Mouse (Mus musculus) kidney, postnatal 36 days (tissue): Measurements from ENCODE around the gene Col25a1.

Experiments
- DNase-seq, 2 experiments: peaks; one replicate each; pipeline ENCODE4 v3.0.0; 2021 to 2022; ENCODE audit warnings: mixed read lengths in 2 of 2

Gene Col25a1

GRCm38 (mm10) chr3:130327039-130328015 is 196.0 kb downstream of the Col25a1 start:
- no peak for DNase-seq

- DNase-seq = no peak
Measured at GRCm38 (mm10) chr3:130328909-130329308, 197.6 kb downstream of the Col25a1 start.

- no peak for DNase-seq
Measured at GRCm38 (mm10) chr3:130329833-130330555, 198.7 kb downstream of the Col25a1 start.

GRCm38 (mm10) chr3:130330556-130330950 is 199.3 kb downstream of the Col25a1 start:
- no peak for DNase-seq

- DNase-seq = no peak
Measured at GRCm38 (mm10) chr3:130332347-130332913, 201.1 kb downstream of the Col25a1 start.

- DNase-seq = peak in 1 of 2 experiments; percentile 4
Measured at GRCm38 (mm10) chr3:130337857-130338256, 206.6 kb downstream of the Col25a1 start.

GRCm38 (mm10) chr3:130338371-130338770 is 207.1 kb downstream of the Col25a1 start:
- DNase-seq = no peak

- no peak for DNase-seq
Measured at GRCm38 (mm10) chr3:130350161-130350560, 218.9 kb downstream of the Col25a1 start.

- DNase-seq = no peak
Measured at GRCm38 (mm10) chr3:130354399-130355039, 223.2 kb downstream of the Col25a1 start.

- DNase-seq = no peak
Measured at GRCm38 (mm10) chr3:130356575-130357173, 225.4 kb downstream of the Col25a1 start.

GRCm38 (mm10) chr3:130360813-130361212 is 229.5 kb downstream of the Col25a1 start:
- DNase-seq = no peak

- no peak for DNase-seq
Measured at GRCm38 (mm10) chr3:130361922-130362321, 230.6 kb downstream of the Col25a1 start.

GRCm38 (mm10) chr3:130362797-130363367 is 231.6 kb downstream of the Col25a1 start:
- DNase-seq = no peak

- no peak for DNase-seq
Measured at GRCm38 (mm10) chr3:130366917-130367610, 235.8 kb downstream of the Col25a1 start.

GRCm38 (mm10) chr3:130368352-130368751 is 237.1 kb downstream of the Col25a1 start:
- DNase-seq = no peak

- no peak for DNase-seq
Measured at GRCm38 (mm10) chr3:130369113-130369512, 237.8 kb downstream of the Col25a1 start.

GRCm38 (mm10) chr3:130370167-130370566 is 238.9 kb downstream of the Col25a1 start:
- no peak for DNase-seq

GRCm38 (mm10) chr3:130373145-130373544 is 241.8 kb downstream of the Col25a1 start:
- no peak for DNase-seq

- DNase-seq = no peak
Measured at GRCm38 (mm10) chr3:130374620-130375341, 243.5 kb downstream of the Col25a1 start.

GRCm38 (mm10) chr3:130377786-130378185 is 246.5 kb downstream of the Col25a1 start:
- no peak for DNase-seq

- no peak for DNase-seq
Measured at GRCm38 (mm10) chr3:130378626-130379025, 247.3 kb downstream of the Col25a1 start.
